Mouse (Mus musculus) limb, embryonic 10.5 days (tissue): Measurements from ENCODE around the gene 5730522E02Rik. TPM values are rescaled to one million over a fixed set of nuclear protein-coding genes. Genes with fewer than 3 reads are reported as not detected.

Experiments used
- DNase-seq: peaks from one replicate; pipeline ENCODE4 v3.0.0-alpha.2; 2017; ENCODE audit warnings: low spot score
- H3K27ac ChIP-seq: fragments of 300-500 bp; sonication (generic); 2 replicates; pipeline ENCODE4 v1.5.1; 2016; ENCODE audit warnings: mild to moderate bottlenecking
- H3K27me3 ChIP-seq: fragments of 300-500 bp; sonication (generic); 2 replicates; pipeline ENCODE4 v1.6.1; 2016; ENCODE audit warnings: low read depth, mild to moderate bottlenecking; ENCODE audit not compliant: poor library complexity, severe bottlenecking
- H3K36me3 ChIP-seq: fragments of 300-500 bp; sonication (generic); 2 replicates; pipeline ENCODE4 v1.6.1; 2016; ENCODE audit warnings: mild to moderate bottlenecking, moderate library complexity
- H3K4me1 ChIP-seq: fragments of 300-500 bp; sonication (generic); 2 replicates; pipeline ENCODE4 v1.6.1; 2016
- H3K4me3 ChIP-seq: fragments of 300-500 bp; sonication (generic); 2 replicates; pipeline ENCODE4 v1.5.1; 2016; ENCODE audit warnings: mild to moderate bottlenecking, moderate library complexity
- H3K9me3 ChIP-seq: fragments of 300-500 bp; sonication (generic); replicated peaks from 2 replicates; pipeline ENCODE4 v1.6.1; 2016; ENCODE audit warnings: mild to moderate bottlenecking
- WGBS: fragments of 180-500 bp; shearing (Covaris S2); methylation state at CpG from one replicate; pipeline ENCODE4 v1.1.7; 2016; 5-methylcytosine and 5-hydroxymethylcytosine counted together
- polyA plus RNA-seq: library from polyadenylated mRNA; unstranded; fragments of >200 nt; fragmentation: Nextera tagmentation; extraction: Ambion mirVana; gene quantifications from 2 replicates; pipeline ENCODE4 v1.2.1, GENCODE M21; 2016

The 5730522E02Rik gene
- polyA plus RNA-seq, 1 experiment from 2014 or later: 7.0 TPM

GRCm38 (mm10) chr11:25715447-25716321, 494.9 kb downstream of the 5730522E02Rik start:
- DNase-seq: no peak
- Histone ChIP-seq H3K36me3 (no peaks in the 10 kb centered on the region), H3K9me3 (no peaks in the 10 kb centered on the region), H3K27me3 (no peaks in the 10 kb centered on the region), H3K4me3 (no peak overlapping the region), H3K27ac (no peak overlapping the region), H3K4me1 (no peaks in the 10 kb centered on the region)
- 90% methylated on average over 7 of the region's 7 CpGs for WGBS

GRCm38 (mm10) chr11:25710559-25710958, 500.0 kb downstream of the 5730522E02Rik start:
- DNase-seq: no peak
- WGBS: 83% methylated on average over 2 of the region's 2 CpGs
- Histone ChIP-seq H3K4me1 (no peaks in the 10 kb centered on the region), H3K27ac (no peak overlapping the region), H3K9me3 (no peaks in the 10 kb centered on the region), H3K27me3 (no peaks in the 10 kb centered on the region), H3K36me3 (no peaks in the 10 kb centered on the region), H3K4me3 (no peak overlapping the region)

- DNase-seq: no peak
- Histone ChIP-seq H3K4me3 (no peak overlapping the region), H3K4me1 (no peaks in the 10 kb centered on the region; the same call in 1 of the 2 replicates), H3K9me3 (no peaks in the 10 kb centered on the region), H3K27me3 (no peaks in the 10 kb centered on the region), H3K27ac (no peak overlapping the region), H3K36me3 (no peaks in the 10 kb centered on the region)
- WGBS: 76% methylated on average over 4 of the region's 4 CpGs
Measured at GRCm38 (mm10) chr11:25709892-25710291, 500.7 kb downstream of the 5730522E02Rik start.

GRCm38 (mm10) chr11:25704332-25705168, 506.0 kb downstream of the 5730522E02Rik start:
- H3K9me3 ChIP-seq: no peaks in the 10 kb centered on the region
- no peaks in the 10 kb centered on the region for H3K36me3 ChIP-seq
- H3K27ac ChIP-seq: no peak overlapping the region
- H3K4me3 ChIP-seq: no peak overlapping the region
- H3K4me1 ChIP-seq: peaks cover 4% of the 10 kb centered on the region; the same call in 1 of the 2 replicates
- DNase-seq: no peak
- no peaks in the 10 kb centered on the region for H3K27me3 ChIP-seq
- 79% methylated on average over 11 of the region's 11 CpGs for WGBS

GRCm38 (mm10) chr11:25702791-25703190, 507.8 kb downstream of the 5730522E02Rik start:
- WGBS: 96% methylated on average over 3 of the region's 3 CpGs
- peaks cover 4% of the 10 kb centered on the region; the same call in 1 of the 2 replicates for H3K4me1 ChIP-seq
- no peak overlapping the region for H3K4me3 ChIP-seq
- no peaks in the 10 kb centered on the region for H3K9me3 ChIP-seq
- no peaks in the 10 kb centered on the region for H3K27me3 ChIP-seq
- DNase-seq: no peak
- no peak overlapping the region for H3K27ac ChIP-seq
- H3K36me3 ChIP-seq: no peaks in the 10 kb centered on the region

- H3K9me3 ChIP-seq: no peaks in the 10 kb centered on the region
- H3K4me3 ChIP-seq: no peak overlapping the region
- H3K27me3 ChIP-seq: no peaks in the 10 kb centered on the region
- 0 out of 2 replicates have a peak, but pooled peaks cover 8% of the 10 kb centered on the region for H3K4me1 ChIP-seq
- no peaks in the 10 kb centered on the region for H3K36me3 ChIP-seq
- H3K27ac ChIP-seq: no peak overlapping the region
- DNase-seq: no peak
- 62% methylated on average over 6 of the region's 6 CpGs for WGBS
Measured at GRCm38 (mm10) chr11:25697508-25698193, 512.9 kb downstream of the 5730522E02Rik start.

- WGBS: 75% methylated on average over 5 of the region's 5 CpGs
- H3K36me3 ChIP-seq: no peaks in the 10 kb centered on the region
- H3K4me3 ChIP-seq: no peak overlapping the region
- H3K9me3 ChIP-seq: no peaks in the 10 kb centered on the region
- no peaks in the 10 kb centered on the region for H3K27me3 ChIP-seq
- DNase-seq: no peak
- H3K27ac ChIP-seq: no peak overlapping the region
- 0 out of 2 replicates have a peak, but pooled peaks cover 8% of the 10 kb centered on the region for H3K4me1 ChIP-seq
Measured at GRCm38 (mm10) chr11:25696168-25696567, 514.4 kb downstream of the 5730522E02Rik start.

- Histone ChIP-seq H3K36me3 (no peaks in the 10 kb centered on the region), H3K4me1 (peaks cover 4% of the 10 kb centered on the region; the same call in 1 of the 2 replicates), H3K27me3 (no peaks in the 10 kb centered on the region), H3K27ac (no peak overlapping the region), H3K4me3 (no peak overlapping the region), H3K9me3 (no peaks in the 10 kb centered on the region)
- no peak for DNase-seq
- WGBS: 92% methylated on average over 4 of the region's 4 CpGs
Measured at GRCm38 (mm10) chr11:25684731-25685130, 525.8 kb downstream of the 5730522E02Rik start.

- Histone ChIP-seq H3K27me3 (no peaks in the 10 kb centered on the region), H3K4me1 (peaks cover 5% of the 10 kb centered on the region; the same call in 1 of the 2 replicates), H3K27ac (no peak overlapping the region), H3K36me3 (no peaks in the 10 kb centered on the region), H3K4me3 (no peak overlapping the region), H3K9me3 (no peaks in the 10 kb centered on the region)
- 90% methylated on average over 1 of the region's 1 CpGs for WGBS
- DNase-seq: no peak
Measured at GRCm38 (mm10) chr11:25679856-25680255, 530.7 kb downstream of the 5730522E02Rik start.

GRCm38 (mm10) chr11:25674194-25674593, 536.4 kb downstream of the 5730522E02Rik start:
- Histone ChIP-seq H3K4me3 (no peak overlapping the region), H3K27ac (no peak overlapping the region), H3K27me3 (no peaks in the 10 kb centered on the region), H3K9me3 (no peaks in the 10 kb centered on the region), H3K36me3 (no peaks in the 10 kb centered on the region), H3K4me1 (peaks cover 14% of the 10 kb centered on the region)
- WGBS: 93% methylated on average over 3 of the region's 3 CpGs
- no peak for DNase-seq

GRCm38 (mm10) chr11:25670018-25670417, 540.5 kb downstream of the 5730522E02Rik start:
- peak overlapping the region; percentile 46; the same call in 1 of the 2 replicates for H3K27ac ChIP-seq
- DNase-seq: no peak

GRCm38 (mm10) chr11:25664562-25665104, 545.9 kb downstream of the 5730522E02Rik start:
- H3K27me3 ChIP-seq: no peaks in the 10 kb centered on the region
- DNase-seq: no peak
- peaks cover 5% of the 10 kb centered on the region for H3K4me1 ChIP-seq
- H3K9me3 ChIP-seq: no peaks in the 10 kb centered on the region
- 64% methylated on average over 3 of the region's 3 CpGs for WGBS
- H3K27ac ChIP-seq: no peak overlapping the region
- no peak overlapping the region for H3K4me3 ChIP-seq
- no peaks in the 10 kb centered on the region for H3K36me3 ChIP-seq

More at GRCm38 (mm10) chr11:25670018-25670417, 540.5 kb downstream of the 5730522E02Rik start:
- 30% methylated on average over 4 of the region's 4 CpGs for WGBS
- no peaks in the 10 kb centered on the region for H3K36me3 ChIP-seq
- no peak overlapping the region for H3K4me3 ChIP-seq
- H3K4me1 ChIP-seq: peaks cover 16% of the 10 kb centered on the region
- H3K27me3 ChIP-seq: no peaks in the 10 kb centered on the region
- H3K9me3 ChIP-seq: no peaks in the 10 kb centered on the region
